Mouse (Mus musculus): Measurements from ENCODE around the gene Alx1. TPM values are rescaled to one million over a fixed set of nuclear protein-coding genes. Genes with fewer than 3 reads are reported as not detected.

Alx1 gene
- polyA plus RNA-seq, 1 experiment from 2014 or later: 1.1 TPM

Other genes starting within 250 kb of the Alx1 start
- 0.54 and 1.0 TPM in 2 replicates for gene Lrriq1, start 206.1 kb upstream of the Alx1 start, polyA plus RNA-seq (2014; fragmentation: Nextera tagmentation; extraction: Ambion mirVana)

Measured in neural tube, embryonic 11.5 days (tissue).